9 mouse cellular contexts compared by ENCODE assay signal in genomic region chr15:79110031-79110430, GRCm38 (mm10). TPM values are rescaled to one million over a fixed set of nuclear protein-coding genes. Genes with fewer than 3 reads are reported as not detected.
DNase-seq lines count a peak whose midpoint lies in the region; ATAC-seq and TF ChIP-seq lines count a peak whose summit lies in the region.
"Had no signal": no experiment of that assay in that cellular context is flagged by ENCODE, and none has a peak within 500 bp of the region (broad histone marks: within the 10 kb centered on the region; RNA-seq: fewer than 3 reads in every experiment).

No protein-coding gene starts in this region.

- no peaks in the 10 kb centered on the region for H3K9me3 ChIP-seq in lung, embryonic 14.5 days (ENCODE audit: low read depth, low read length)
- H3K9me3 ChIP-seq in limb, embryonic 12.5 days, result no peaks in the 10 kb centered on the region

- peak overlapping the region; percentile 98 for H3K4me2 ChIP-seq in lung, embryonic 14.5 days
- H3K4me2 ChIP-seq in limb, embryonic 12.5 days, result peak overlapping the region; percentile 96

- 16% methylated on average over 9 of the region's 9 CpGs for WGBS in lung, embryonic 14.5 days
- 18% methylated on average over 9 of the region's 9 CpGs for WGBS in limb, embryonic 12.5 days
- WGBS in small intestine, adult 2 months, result 23% methylated on average over 9 of the region's 9 CpGs

- peak overlapping the region; percentile 87; the same call in 1 of the 2 replicates for H3K9ac ChIP-seq in lung, embryonic 14.5 days
- peak overlapping the region; percentile 89 for H3K9ac ChIP-seq in limb, embryonic 12.5 days (replicated peaks)

- peaks cover 10% of the 10 kb centered on the region for H3K36me3 ChIP-seq in lung, embryonic 14.5 days (ENCODE audit: insufficient read depth)
- peaks cover 27% of the 10 kb centered on the region for H3K36me3 ChIP-seq in limb, embryonic 12.5 days
- peaks cover 6% of the 10 kb centered on the region for H3K36me3 ChIP-seq in small intestine, adult 2 months (ENCODE audit: control insufficient read depth, insufficient read depth, low read length)

- peaks cover 15% of the 10 kb centered on the region for H3K4me1 ChIP-seq in lung, embryonic 14.5 days (ENCODE audit: insufficient read depth)
- peaks cover 8% of the 10 kb centered on the region; the same call in 1 of the 2 replicates for H3K4me1 ChIP-seq in embryonic fibroblast, embryonic 13.5 days (ENCODE audit: control insufficient read depth, insufficient read depth, low read length)
- peaks cover 36% of the 10 kb centered on the region for H3K4me1 ChIP-seq in limb, embryonic 12.5 days (replicated peaks)
- H3K4me1 ChIP-seq in small intestine, adult 2 months (ENCODE audit: control insufficient read depth, insufficient read depth, insufficient read length, low read length), result peaks cover 16% of the 10 kb centered on the region; the same call in 1 of the 2 replicates

- peak overlapping the region; percentile 90 for H3K4me3 ChIP-seq in lung, embryonic 14.5 days (ENCODE audit: low read depth, low read length)
- peak overlapping the region; percentile 75 for H3K4me3 ChIP-seq in embryonic fibroblast, embryonic 13.5 days (ENCODE audit: insufficient read depth, low read length)
- peak overlapping the region; percentile 92 for H3K4me3 ChIP-seq in limb, embryonic 12.5 days (replicated peaks)
- peak overlapping the region; percentile 94 for H3K4me3 ChIP-seq in small intestine, adult 2 months (ENCODE audit: low read depth, low read length)

- H3K27me3 ChIP-seq in lung, embryonic 14.5 days (ENCODE audit: insufficient read depth, low read length), result no peaks in the 10 kb centered on the region
- H3K27me3 ChIP-seq in limb, embryonic 12.5 days, result peaks cover 8% of the 10 kb centered on the region
- no peaks in the 10 kb centered on the region for H3K27me3 ChIP-seq in small intestine, adult 2 months (ENCODE audit: control insufficient read depth, insufficient read depth, low read length)

- TF ChIP-seq CTCF in lung, embryonic 14.5 days (IDR thresholded peaks at IDR 0.05; ENCODE audit: low read depth), result no peak
- TF ChIP-seq CTCF in embryonic fibroblast, embryonic 13.5 days (IDR thresholded peaks at IDR 0.05; ENCODE audit: borderline replicate concordance, insufficient read depth, low read length), result no peak
- no peak for TF ChIP-seq CTCF in small intestine, adult 2 months (IDR thresholded peaks at IDR 0.05; ENCODE audit: extremely low read depth, insufficient read length, insufficient replicate concordance, low read depth, low read length)

- no peak overlapping the region for H3K27ac ChIP-seq in lung, embryonic 14.5 days (ENCODE audit: low read depth)
- H3K27ac ChIP-seq in embryonic fibroblast, embryonic 13.5 days (ENCODE audit: insufficient read depth, low read length), result peak overlapping the region; percentile 92; the same call in 1 of the 2 replicates
- no peak overlapping the region for H3K27ac ChIP-seq in limb, embryonic 12.5 days
- 0 out of 2 replicates have a peak overlapping the region, but pooled peaks have one; percentile 0 for H3K27ac ChIP-seq in small intestine, adult 2 months (ENCODE audit: insufficient read depth, low read depth, low read length)

- no peak for DNase-seq in lung, embryonic 14.5 days
- DNase-seq in lung, postnatal 36 days, result no peak
- DNase-seq in adrenal gland, adult 18-20 months (ENCODE audit: low spot score in 2 of 2), result no peak
- DNase-seq in layer of hippocampus, postnatal 36 days, result no peak
- no peak for DNase-seq in adrenal gland, adult 8-10 months
- DNase-seq: adrenal gland, postnatal 14 days had no signal

- no peak for TF ChIP-seq POLR2A in embryonic fibroblast, embryonic 13.5 days (IDR thresholded peaks at IDR 0.05; ENCODE audit: low read depth, low read length)
- TF ChIP-seq POLR2A in small intestine, adult 2 months (IDR thresholded peaks at IDR 0.05; ENCODE audit: low read depth, low read length), result no peak

- no peak for ATAC-seq in lung, embryonic 14.5 days (ENCODE audit: insufficient read depth)
- ATAC-seq in limb, embryonic 12.5 days (ENCODE audit: insufficient number of reproducible peaks, insufficient read depth, low FRiP score, low TSS enrichment, low read depth), result no peak

RNA-seq across cellular contexts. Expression of gene Micall1, which starts 1.3 kb away (rescaled TPM):
- 7.5 and 9.0 TPM in 2 replicates for polyA plus RNA-seq in lung, embryonic 14.5 days (2014; fragmentation: Nextera tagmentation; extraction: Ambion mirVana)
- 17.0 and 27.4 TPM in 2 replicates for polyA plus RNA-seq in embryonic fibroblast, embryonic 13.5 days (2011; ENCODE audit: insufficient read length, low read depth, missing spikeins)
- polyA plus RNA-seq in limb, embryonic 12.5 days (2016; fragmentation: Nextera tagmentation; extraction: Ambion mirVana), result 12.2 and 13.0 TPM in 2 replicates
- polyA plus RNA-seq in small intestine, adult 2 months (2012; rRNA removed), result 18.8 and 23.8 TPM in 2 replicates
- 10 to 100 TPM; 39.0 to 45.5 TPM for total RNA-seq in adrenal gland, adult 18-20 months (2021)
- 10 to 100 TPM; 33.1 to 34.5 TPM for total RNA-seq in layer of hippocampus, postnatal 36 days (2021)
- 10 to 100 TPM; 40.6 to 88.2 (median 55.8) TPM for total RNA-seq in adrenal gland, adult 8-10 months (2022)

RNA-seq across cellular contexts. Expression of gene Polr2f, which starts 30.8 kb away (rescaled TPM):
- 315 and 325 TPM in 2 replicates for polyA plus RNA-seq in lung, embryonic 14.5 days (2014; fragmentation: Nextera tagmentation; extraction: Ambion mirVana)
- polyA plus RNA-seq in embryonic fibroblast, embryonic 13.5 days (2011; ENCODE audit: insufficient read length, low read depth, missing spikeins), result 82.7 and 96.6 TPM in 2 replicates
- polyA plus RNA-seq in limb, embryonic 12.5 days (2016; fragmentation: Nextera tagmentation; extraction: Ambion mirVana), result 353 and 382 TPM in 2 replicates
- polyA plus RNA-seq in small intestine, adult 2 months (2012; rRNA removed), result 18.3 and 32.2 TPM in 2 replicates
- total RNA-seq in adrenal gland, adult 18-20 months (2021), result 100 to 1,000 TPM; 137 to 150 TPM
- 100 to 1,000 TPM in 1 of 2 experiments, 10 to 100 TPM in 1; 98.9 to 101 TPM for total RNA-seq in layer of hippocampus, postnatal 36 days (2021)
- 100 to 1,000 TPM; 120 to 161 (median 139) TPM for total RNA-seq in adrenal gland, adult 8-10 months (2022)

RNA-seq across cellular contexts. Expression of gene 1700088E04Rik, which starts 31.0 kb away (rescaled TPM):
- polyA plus RNA-seq in lung, embryonic 14.5 days (2014; fragmentation: Nextera tagmentation; extraction: Ambion mirVana), result 6.0 and 7.1 TPM in 2 replicates
- 1.7 and 2.2 TPM in 2 replicates for polyA plus RNA-seq in embryonic fibroblast, embryonic 13.5 days (2011; ENCODE audit: insufficient read length, low read depth, missing spikeins)
- 4.1 and 8.4 TPM in 2 replicates for polyA plus RNA-seq in limb, embryonic 12.5 days (2016; fragmentation: Nextera tagmentation; extraction: Ambion mirVana)
- 0.56 and 1.2 TPM in 2 replicates for polyA plus RNA-seq in small intestine, adult 2 months (2012; rRNA removed)
- 1 to 10 TPM; 7.2 to 8.2 TPM for total RNA-seq in adrenal gland, adult 18-20 months (2021)
- 1 to 10 TPM; 8.9 to 9.3 TPM for total RNA-seq in layer of hippocampus, postnatal 36 days (2021)
- total RNA-seq in adrenal gland, adult 8-10 months (2022), result 10 to 100 TPM in 2 of 4 experiments, 1 to 10 TPM in 2; 7.0 to 14.8 (median 10.2) TPM

RNA-seq across cellular contexts. Expression of gene Eif3l, which starts 35.1 kb away (rescaled TPM):
- 243 and 249 TPM in 2 replicates for polyA plus RNA-seq in lung, embryonic 14.5 days (2014; fragmentation: Nextera tagmentation; extraction: Ambion mirVana)
- 247 and 268 TPM in 2 replicates for polyA plus RNA-seq in embryonic fibroblast, embryonic 13.5 days (2011; ENCODE audit: insufficient read length, low read depth, missing spikeins)
- polyA plus RNA-seq in limb, embryonic 12.5 days (2016; fragmentation: Nextera tagmentation; extraction: Ambion mirVana), result 232 and 241 TPM in 2 replicates
- polyA plus RNA-seq in small intestine, adult 2 months (2012; rRNA removed), result 52.5 and 88.3 TPM in 2 replicates
- 100 to 1,000 TPM; 136 to 139 TPM for total RNA-seq in adrenal gland, adult 18-20 months (2021)
- 10 to 100 TPM; 69.4 to 74.8 TPM for total RNA-seq in layer of hippocampus, postnatal 36 days (2021)
- 100 to 1,000 TPM; 136 to 157 (median 140) TPM for total RNA-seq in adrenal gland, adult 8-10 months (2022)

RNA-seq across cellular contexts. Expression of gene Ankrd54, which starts 47.3 kb away (rescaled TPM):
- polyA plus RNA-seq in lung, embryonic 14.5 days (2014; fragmentation: Nextera tagmentation; extraction: Ambion mirVana), result 54.4 and 55.4 TPM in 2 replicates
- polyA plus RNA-seq in embryonic fibroblast, embryonic 13.5 days (2011; ENCODE audit: insufficient read length, low read depth, missing spikeins), result 10.4 and 13.8 TPM in 2 replicates
- polyA plus RNA-seq in limb, embryonic 12.5 days (2016; fragmentation: Nextera tagmentation; extraction: Ambion mirVana), result 63.7 and 67.1 TPM in 2 replicates
- 70.4 and 92.7 TPM in 2 replicates for polyA plus RNA-seq in small intestine, adult 2 months (2012; rRNA removed)
- total RNA-seq in adrenal gland, adult 18-20 months (2021), result 10 to 100 TPM; 23.9 to 26.5 TPM
- 10 to 100 TPM; 17.6 to 20.7 TPM for total RNA-seq in layer of hippocampus, postnatal 36 days (2021)
- total RNA-seq in adrenal gland, adult 8-10 months (2022), result 10 to 100 TPM; 24.6 to 34.9 (median 28.2) TPM

Comparison
In these comparisons a context has a peak if more than half of its experiments do, and no peak if none do; other contexts are left out.
1. H3K27ac ChIP-seq: peak in embryonic fibroblast, embryonic 13.5 days (single experiment) and small intestine, adult 2 months (single experiment); none in lung, embryonic 14.5 days (single experiment) and limb, embryonic 12.5 days (single experiment).
2. Peak in every context shown above with its lines, with median percentiles within 50 percentile points of each other: H3K4me3 ChIP-seq.